ENCODE assay signal across 16 mouse cellular contexts in genomic region chr6:147701956-147702355, GRCm38 (mm10).
DNase-seq lines count a peak whose midpoint lies in the region; ATAC-seq lines count a peak whose summit lies in the region.
"Had no signal": no experiment of that assay in that cellular context is flagged by ENCODE, and none has a peak within 500 bp of the region (broad histone marks: within the 10 kb centered on the region; RNA-seq: fewer than 3 reads in every experiment).

No protein-coding gene starts in this region.

- H3K4me3 ChIP-seq in heart, embryonic 12.5 days, result no peak overlapping the region
- H3K4me3 ChIP-seq in limb, embryonic 10.5 days, result no peak overlapping the region
- no peak overlapping the region for H3K4me3 ChIP-seq in neural tube, embryonic 15.5 days (replicated peaks)
- H3K4me3 ChIP-seq: embryonic facial prominence, embryonic 10.5 days; embryonic facial prominence, embryonic 12.5 days had no signal

- H3K9me3 ChIP-seq in heart, embryonic 12.5 days (replicated peaks), result no peaks in the 10 kb centered on the region
- no peaks in the 10 kb centered on the region for H3K9me3 ChIP-seq in limb, embryonic 10.5 days (replicated peaks)
- no peaks in the 10 kb centered on the region for H3K9me3 ChIP-seq in neural tube, embryonic 15.5 days (replicated peaks)
- H3K9me3 ChIP-seq: embryonic facial prominence, embryonic 10.5 days; embryonic facial prominence, embryonic 12.5 days had no signal

- WGBS in heart, embryonic 12.5 days, result 45% methylated on average over 5 of the region's 5 CpGs
- WGBS in limb, embryonic 10.5 days, result 75% methylated on average over 5 of the region's 5 CpGs
- WGBS in neural tube, embryonic 15.5 days, result 80% methylated on average over 5 of the region's 5 CpGs

- no peak overlapping the region for H3K27ac ChIP-seq in heart, embryonic 12.5 days (ENCODE audit: poor library complexity, severe bottlenecking)
- no peak overlapping the region for H3K27ac ChIP-seq in limb, embryonic 10.5 days
- H3K27ac ChIP-seq in neural tube, embryonic 15.5 days (replicated peaks), result no peak overlapping the region
- H3K27ac ChIP-seq: embryonic facial prominence, embryonic 12.5 days had no signal

- no peaks in the 10 kb centered on the region; the same call in 1 of the 2 replicates for H3K4me1 ChIP-seq in heart, embryonic 12.5 days (replicated peaks)
- H3K4me1 ChIP-seq in limb, embryonic 10.5 days, result peaks cover 7% of the 10 kb centered on the region
- no peaks in the 10 kb centered on the region for H3K4me1 ChIP-seq in neural tube, embryonic 15.5 days

- H3K4me2 ChIP-seq in heart, embryonic 12.5 days, result no peak overlapping the region
- no peak overlapping the region for H3K4me2 ChIP-seq in neural tube, embryonic 15.5 days
- H3K4me2 ChIP-seq: embryonic facial prominence, embryonic 12.5 days had no signal

- no peak for ATAC-seq in heart, embryonic 12.5 days (ENCODE audit: insufficient number of reproducible peaks, low FRiP score)
- ATAC-seq in neural tube, embryonic 15.5 days (ENCODE audit: low FRiP score), result no peak
- ATAC-seq: forebrain, embryonic 14.5 days; forebrain, embryonic 16.5 days had no signal

- H3K9ac ChIP-seq in heart, embryonic 12.5 days, result no peak overlapping the region
- no peak overlapping the region for H3K9ac ChIP-seq in neural tube, embryonic 15.5 days (replicated peaks)
- H3K9ac ChIP-seq: embryonic facial prominence, embryonic 12.5 days had no signal

- H3K36me3 ChIP-seq in heart, embryonic 12.5 days, result no peaks in the 10 kb centered on the region
- no peaks in the 10 kb centered on the region for H3K36me3 ChIP-seq in limb, embryonic 10.5 days
- H3K36me3 ChIP-seq in neural tube, embryonic 15.5 days, result no peaks in the 10 kb centered on the region
- H3K36me3 ChIP-seq: embryonic facial prominence, embryonic 10.5 days; embryonic facial prominence, embryonic 12.5 days had no signal

- DNase-seq in adrenal gland, adult 2 months, result peak; percentile 53
- DNase-seq in adrenal gland, adult 18-20 months (ENCODE audit: low spot score in 2 of 2), result no peak
- peak; percentile 4 for DNase-seq in heart, adult 11 months
- DNase-seq in adrenal gland, postnatal 14 days, result peak; percentile 16
- DNase-seq in limb, embryonic 10.5 days (ENCODE audit: low spot score), result no peak
- DNase-seq: cerebellum, adult 11-12 months; cerebellum, adult 2 months; cerebellum, adult 9-10 months; cerebellum, postnatal 10 days; cerebellum, postnatal 25 days had no signal

- H3K27me3 ChIP-seq in heart, embryonic 12.5 days (replicated peaks), result no peaks in the 10 kb centered on the region
- H3K27me3 ChIP-seq in limb, embryonic 10.5 days (ENCODE audit: low read depth, poor library complexity, severe bottlenecking), result no peaks in the 10 kb centered on the region
- no peaks in the 10 kb centered on the region for H3K27me3 ChIP-seq in neural tube, embryonic 15.5 days (replicated peaks)
- H3K27me3 ChIP-seq: embryonic facial prominence, embryonic 12.5 days had no signal

Comparison
In these comparisons a context has a peak if more than half of its experiments do, and no peak if none do; other contexts are left out.
1. DNase-seq: peak in adrenal gland, adult 2 months (single experiment), heart, adult 11 months (single experiment) and adrenal gland, postnatal 14 days (single experiment); none in adrenal gland, adult 18-20 months (0 of 2) and limb, embryonic 10.5 days (single experiment).